Mouse (Mus musculus) heart, embryonic 10.5 days (tissue): ENCODE measurements at regions not wholly inside any gene's neighbourhood (a gene's known extent, or its start where the extent isn't known, plus 50 kb on each side); places are given as distances from the start of the nearest gene placed in this dataset.

Source experiments
- DNase-seq: peaks from one replicate; pipeline ENCODE4 v3.0.0-alpha.2; 2017; ENCODE audit warnings: low spot score
- H3K27ac ChIP-seq: fragments of 300-500 bp; sonication (generic); 2 replicates; pipeline ENCODE4 v1.5.1; 2016; ENCODE audit warnings: mild to moderate bottlenecking
- H3K27me3 ChIP-seq: fragments of 300-500 bp; sonication (generic); 2 replicates; pipeline ENCODE4 v1.6.1; 2016; ENCODE audit warnings: mild to moderate bottlenecking; ENCODE audit not compliant: poor library complexity, insufficient read depth, severe bottlenecking
- H3K36me3 ChIP-seq: fragments of 300-500 bp; sonication (generic); 2 replicates; pipeline ENCODE4 v1.6.1; 2016; ENCODE audit warnings: mild to moderate bottlenecking, moderate library complexity
- H3K4me1 ChIP-seq: fragments of 300-500 bp; sonication (generic); 2 replicates; pipeline ENCODE4 v1.6.1; 2016; ENCODE audit warnings: mild to moderate bottlenecking
- H3K4me3 ChIP-seq: fragments of 300-500 bp; sonication (generic); 2 replicates; pipeline ENCODE4 v1.5.1; 2016; ENCODE audit warnings: mild to moderate bottlenecking, moderate library complexity
- H3K9me3 ChIP-seq: fragments of 300-500 bp; sonication (generic); 2 replicates; pipeline ENCODE4 v1.6.1; 2016; ENCODE audit warnings: mild to moderate bottlenecking, moderate library complexity
- WGBS: fragments of 180-500 bp; shearing (Covaris S2); methylation state at CpG from one replicate; pipeline ENCODE4 v1.1.7; 2016; 5-methylcytosine and 5-hydroxymethylcytosine counted together

DNA sequence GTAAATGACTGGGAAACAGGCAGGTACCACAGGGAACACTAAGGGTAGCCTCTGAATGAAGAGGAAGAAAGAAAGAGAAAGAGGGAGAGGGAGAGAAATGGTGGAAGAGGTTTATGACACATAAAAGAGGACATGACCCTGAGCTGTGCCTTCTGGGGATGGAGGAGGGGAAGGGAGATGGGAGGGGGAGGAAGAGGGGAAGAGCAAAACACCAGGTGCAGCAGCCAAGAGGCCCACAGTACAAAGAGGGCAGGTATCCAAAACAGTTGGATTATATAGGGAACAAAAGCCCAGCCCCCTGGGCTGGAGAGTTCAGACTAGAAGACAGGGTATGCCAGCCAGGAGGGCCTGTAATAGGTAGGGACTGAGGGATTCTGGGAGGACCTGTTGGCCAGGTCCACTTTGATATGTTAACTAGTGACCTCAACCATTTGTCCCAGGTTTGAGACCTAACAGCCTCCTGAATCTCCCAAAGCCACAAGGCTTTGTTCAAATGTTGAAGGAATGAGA, 155.7 kb upstream of the Arid2 start:
- no peaks in the 10 kb centered on the region for H3K36me3 ChIP-seq

DNA sequence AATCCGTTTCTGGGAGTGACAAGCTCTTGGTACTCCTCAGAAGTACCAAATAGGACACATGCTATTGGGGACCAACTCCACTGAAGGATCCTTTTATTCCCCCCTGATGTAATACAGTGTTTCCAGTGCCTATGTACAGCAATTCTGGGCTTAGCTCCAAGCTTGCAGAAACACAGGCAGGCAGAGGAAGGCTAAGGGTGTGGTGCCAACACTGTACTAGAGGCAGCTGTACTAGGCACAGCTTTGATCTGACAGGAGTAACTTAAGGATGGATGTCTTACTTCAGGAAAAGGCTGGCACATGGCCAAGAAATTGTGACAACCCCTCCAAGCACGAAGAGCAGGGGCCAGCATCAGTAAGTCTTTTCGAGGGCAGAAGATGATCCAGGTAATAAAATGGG, 154.7 kb upstream of the Arid2 start:
- H3K27me3 ChIP-seq: no peaks in the 10 kb centered on the region
- H3K4me3 ChIP-seq: no peak overlapping the region
- no peak overlapping the region for H3K27ac ChIP-seq
- H3K36me3 ChIP-seq: no peaks in the 10 kb centered on the region
- no peaks in the 10 kb centered on the region for H3K9me3 ChIP-seq
- H3K4me1 ChIP-seq: peaks cover 30% of the 10 kb centered on the region
- DNase-seq: no peak
- WGBS: 67% methylated on average over 3 of the region's 3 CpGs

More for the DNA sequence above, 155.7 kb upstream of the Arid2 start:
- H3K4me3 ChIP-seq: no peak overlapping the region
- no peak overlapping the region for H3K27ac ChIP-seq
- no peaks in the 10 kb centered on the region for H3K27me3 ChIP-seq
- DNase-seq: no peak
- H3K9me3 ChIP-seq: no peaks in the 10 kb centered on the region
- peaks cover 30% of the 10 kb centered on the region for H3K4me1 ChIP-seq

DNA sequence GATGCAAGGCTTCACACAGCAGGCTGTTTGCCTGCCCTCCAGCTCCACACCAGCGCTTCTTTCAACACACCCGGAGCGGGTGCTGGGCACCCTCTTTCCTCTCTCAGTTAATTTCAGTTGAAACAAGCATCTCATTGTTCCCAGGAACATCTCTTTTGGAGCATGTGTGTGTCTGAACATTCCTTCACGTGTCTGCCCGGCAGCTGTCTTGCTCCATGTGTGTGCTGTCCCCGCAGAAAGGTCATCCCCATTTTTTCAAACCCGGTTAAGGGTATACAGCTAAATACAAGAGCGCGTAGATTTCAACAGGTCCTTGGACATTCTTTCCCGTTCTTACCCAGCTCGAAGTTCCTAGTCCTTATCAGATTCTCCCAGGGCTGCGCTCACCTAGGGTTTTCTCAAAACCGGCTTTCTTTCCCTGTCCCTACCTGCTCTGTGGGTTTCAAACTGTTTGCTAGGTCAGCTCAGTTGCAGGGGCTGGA, 152.0 kb upstream of the Arid2 start:
- H3K36me3 ChIP-seq: no peaks in the 10 kb centered on the region
- H3K9me3 ChIP-seq: no peaks in the 10 kb centered on the region
- no peaks in the 10 kb centered on the region for H3K27me3 ChIP-seq
- H3K4me3 ChIP-seq: peak overlapping the region; percentile 42
- peak overlapping the region; percentile 17; the same call in 1 of the 2 replicates for H3K27ac ChIP-seq
- 9% methylated on average over 13 of the region's 13 CpGs for WGBS
- DNase-seq: no peak
- peaks cover 39% of the 10 kb centered on the region for H3K4me1 ChIP-seq

DNA sequence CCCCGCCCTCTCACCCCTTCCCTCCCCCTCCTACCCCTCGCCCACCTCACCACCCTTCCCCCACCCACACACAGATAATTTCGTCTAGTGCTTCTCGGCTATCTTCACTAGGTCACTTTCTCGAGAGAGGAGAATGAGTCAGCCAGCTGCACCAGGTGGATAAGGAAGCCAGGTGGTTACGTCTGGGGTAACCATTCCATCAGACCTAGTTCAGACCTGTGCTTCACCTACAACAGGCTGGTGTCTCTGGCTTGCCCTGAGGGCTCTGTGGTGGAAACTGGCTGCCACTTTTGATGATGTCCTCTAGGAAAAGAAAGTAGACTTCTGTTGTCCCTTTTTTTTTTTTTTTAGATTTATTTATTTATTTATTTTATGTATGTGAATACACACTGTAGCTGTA, 151.5 kb upstream of the Arid2 start:
- DNase-seq: no peak
- no peaks in the 10 kb centered on the region for H3K36me3 ChIP-seq
- no peaks in the 10 kb centered on the region for H3K9me3 ChIP-seq
- no peaks in the 10 kb centered on the region for H3K27me3 ChIP-seq
- H3K4me1 ChIP-seq: peaks cover 35% of the 10 kb centered on the region
- peak overlapping the region; percentile 17; the same call in 1 of the 2 replicates for H3K27ac ChIP-seq
- H3K4me3 ChIP-seq: peak overlapping the region; percentile 42
- WGBS: 9% methylated on average over 6 of the region's 6 CpGs

DNA sequence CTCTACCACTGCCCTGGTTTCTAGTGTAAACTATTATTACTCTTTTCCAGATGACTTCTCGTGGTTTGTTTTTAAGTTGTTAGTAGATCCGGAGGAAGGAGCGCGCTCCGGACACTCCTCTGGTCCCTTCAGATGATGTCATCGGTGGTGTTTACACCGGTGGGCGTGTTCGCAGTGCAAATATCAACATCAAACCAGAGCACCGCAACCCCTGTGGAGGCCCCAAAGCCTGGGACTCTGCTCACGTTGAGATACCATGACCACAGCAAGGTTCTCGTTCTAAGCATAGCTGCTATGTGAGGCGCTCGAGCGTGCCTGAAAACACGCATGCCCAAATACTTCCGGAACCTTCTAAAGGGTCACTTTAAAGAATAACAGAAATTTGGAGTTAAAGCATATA, 149.8 kb upstream of the Arid2 start:
- Histone ChIP-seq H3K4me3 (no peak overlapping the region), H3K36me3 (no peaks in the 10 kb centered on the region), H3K4me1 (peaks cover 29% of the 10 kb centered on the region), H3K27me3 (no peaks in the 10 kb centered on the region), H3K9me3 (no peaks in the 10 kb centered on the region), H3K27ac (no peak overlapping the region)
- WGBS: 92% methylated on average over 17 of the region's 17 CpGs
- DNase-seq: no peak

DNA sequence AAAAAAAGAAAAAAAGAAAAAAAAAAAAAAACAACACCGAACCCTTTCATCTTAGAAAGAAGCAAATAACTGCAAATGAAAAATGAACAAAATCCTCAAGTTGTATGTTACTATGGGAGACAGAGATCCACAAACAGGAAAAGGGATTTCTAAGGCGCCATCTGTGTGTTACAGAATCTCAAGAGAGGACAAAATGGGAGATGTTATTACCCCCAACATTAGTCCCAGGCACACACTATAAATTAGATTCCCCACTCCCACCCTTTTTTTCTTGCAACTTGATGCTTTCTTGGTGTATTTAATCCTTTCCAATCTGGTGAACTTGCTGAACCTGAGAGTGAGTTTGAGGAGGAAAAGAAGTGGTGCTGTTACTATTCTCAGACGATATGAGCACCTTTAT, 149.4 kb upstream of the Arid2 start:
- WGBS: 92% methylated on average over 3 of the region's 3 CpGs
- Histone ChIP-seq H3K4me1 (peaks cover 26% of the 10 kb centered on the region), H3K27me3 (no peaks in the 10 kb centered on the region), H3K36me3 (no peaks in the 10 kb centered on the region), H3K9me3 (no peaks in the 10 kb centered on the region), H3K4me3 (no peak overlapping the region), H3K27ac (no peak overlapping the region)
- no peak for DNase-seq

DNA sequence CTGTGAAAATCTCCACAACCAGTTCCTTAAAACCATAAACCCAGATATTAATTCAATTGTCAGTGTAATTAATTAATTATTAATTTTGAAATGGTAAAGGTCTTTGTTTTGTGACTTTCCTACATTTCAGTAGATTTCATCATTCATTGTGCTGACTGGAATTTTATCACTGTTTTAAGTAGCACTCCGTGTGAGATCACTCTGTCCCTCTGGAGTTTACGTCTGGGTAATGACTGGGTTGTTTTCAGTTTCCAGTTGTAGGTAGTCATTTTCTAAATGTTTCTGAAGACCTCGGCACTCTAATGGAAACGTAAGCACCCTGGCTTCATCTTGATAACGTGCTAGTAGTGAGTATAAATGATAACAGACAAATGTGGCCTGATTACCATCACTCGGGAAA, 133.8 kb upstream of the Arid2 start:
- H3K27me3 ChIP-seq: no peaks in the 10 kb centered on the region
- 53% methylated on average over 6 of the region's 6 CpGs for WGBS
- no peak overlapping the region for H3K27ac ChIP-seq
- DNase-seq: no peak
- peaks cover 4% of the 10 kb centered on the region for H3K4me1 ChIP-seq
- no peaks in the 10 kb centered on the region for H3K9me3 ChIP-seq
- no peaks in the 10 kb centered on the region for H3K36me3 ChIP-seq
- no peak overlapping the region for H3K4me3 ChIP-seq

DNA sequence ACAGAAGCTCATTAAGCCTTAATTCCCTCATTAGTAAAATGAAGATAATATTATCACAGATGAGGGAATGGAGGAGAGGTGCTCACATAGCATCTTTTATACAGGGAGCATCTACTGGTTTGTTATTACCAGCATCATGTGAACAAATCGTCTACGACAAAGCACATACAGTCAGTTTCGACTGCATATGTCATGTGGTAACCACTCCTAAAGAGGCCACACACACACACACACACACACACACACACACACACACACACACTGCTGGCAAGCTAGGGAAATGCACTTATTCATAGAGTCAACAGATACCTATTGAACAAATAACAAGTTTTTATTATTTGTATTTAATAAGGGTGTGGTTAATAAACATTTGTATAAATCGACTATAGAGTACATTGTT, 129.0 kb upstream of the Arid2 start:
- no peak overlapping the region for H3K4me3 ChIP-seq
- no peaks in the 10 kb centered on the region for H3K4me1 ChIP-seq
- no peak overlapping the region for H3K27ac ChIP-seq
- no peaks in the 10 kb centered on the region for H3K27me3 ChIP-seq
- 89% methylated on average over 4 of the region's 4 CpGs for whole genome bisulfite sequencing
- DNase-seq: no peak
- no peaks in the 10 kb centered on the region for H3K9me3 ChIP-seq
- H3K36me3 ChIP-seq: 0 out of 2 replicates have a peak, but pooled peaks cover 2% of the 10 kb centered on the region

DNA sequence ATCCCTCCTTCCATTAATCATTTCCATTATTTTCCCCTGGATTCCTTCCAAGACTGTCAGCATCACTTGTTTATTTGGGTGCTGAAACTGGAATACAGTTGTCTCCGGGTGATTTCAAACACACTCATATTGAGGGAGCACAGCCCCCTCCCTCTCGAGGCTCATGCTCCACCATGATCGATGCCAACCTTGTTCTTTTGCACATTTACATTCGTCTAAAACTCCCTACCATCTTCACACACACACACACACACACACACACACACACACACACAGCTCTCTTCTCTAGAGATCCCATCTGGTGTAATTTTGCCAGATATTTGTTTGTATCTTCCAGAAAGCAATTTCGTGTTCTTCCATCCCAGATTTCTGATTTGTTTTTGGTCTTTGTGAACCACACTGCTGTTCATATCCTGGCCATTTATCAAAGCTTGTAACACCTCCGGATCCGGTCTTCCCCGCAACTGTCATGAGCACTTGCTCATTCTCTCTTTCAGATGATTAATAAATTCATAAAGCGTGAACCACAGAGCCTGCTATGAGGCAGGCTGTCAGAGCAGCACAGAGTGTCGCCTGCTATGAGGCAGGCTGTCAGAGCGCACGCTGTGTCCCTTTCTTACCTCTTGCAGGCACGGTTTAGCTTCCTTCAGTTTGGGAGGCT, 122.4 kb upstream of the Arid2 start:
- 68% methylated on average over 13 of the region's 13 CpGs for WGBS
- no peak overlapping the region for H3K4me3 ChIP-seq
- H3K27me3 ChIP-seq: no peaks in the 10 kb centered on the region; the same call in 1 of the 2 replicates
- H3K9me3 ChIP-seq: no peaks in the 10 kb centered on the region
- H3K36me3 ChIP-seq: 0 out of 2 replicates have a peak, but pooled peaks cover 2% of the 10 kb centered on the region
- H3K4me1 ChIP-seq: peaks cover 4% of the 10 kb centered on the region
- DNase-seq: no peak
- no peak overlapping the region for H3K27ac ChIP-seq

DNA sequence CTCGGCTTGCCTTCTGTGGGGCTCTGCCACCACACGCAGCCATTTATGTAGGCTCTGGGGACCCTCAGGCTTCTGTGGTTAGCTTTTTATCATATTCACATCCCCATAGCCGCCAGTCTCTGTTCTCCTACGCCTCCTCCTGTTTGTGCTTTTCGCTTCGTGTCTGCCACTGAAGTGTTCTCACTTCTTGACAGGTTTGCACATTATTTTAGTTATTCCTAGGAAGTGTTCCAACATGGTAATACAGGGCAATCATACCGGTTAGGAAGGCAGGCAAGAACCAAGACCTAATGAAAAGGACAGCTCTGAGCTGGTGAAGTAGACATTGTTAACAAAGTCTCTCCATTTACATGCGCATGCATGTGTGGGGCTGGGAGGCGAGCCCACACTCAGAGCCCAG, 120.1 kb upstream of the Arid2 start:
- no peaks in the 10 kb centered on the region for H3K36me3 ChIP-seq
- DNase-seq: no peak
- no peaks in the 10 kb centered on the region; the same call in 1 of the 2 replicates for H3K27me3 ChIP-seq
- H3K27ac ChIP-seq: no peak overlapping the region
- peaks cover 13% of the 10 kb centered on the region for H3K4me1 ChIP-seq
- H3K9me3 ChIP-seq: no peaks in the 10 kb centered on the region
- 81% methylated on average over 9 of the region's 9 CpGs for WGBS
- H3K4me3 ChIP-seq: no peak overlapping the region

DNA sequence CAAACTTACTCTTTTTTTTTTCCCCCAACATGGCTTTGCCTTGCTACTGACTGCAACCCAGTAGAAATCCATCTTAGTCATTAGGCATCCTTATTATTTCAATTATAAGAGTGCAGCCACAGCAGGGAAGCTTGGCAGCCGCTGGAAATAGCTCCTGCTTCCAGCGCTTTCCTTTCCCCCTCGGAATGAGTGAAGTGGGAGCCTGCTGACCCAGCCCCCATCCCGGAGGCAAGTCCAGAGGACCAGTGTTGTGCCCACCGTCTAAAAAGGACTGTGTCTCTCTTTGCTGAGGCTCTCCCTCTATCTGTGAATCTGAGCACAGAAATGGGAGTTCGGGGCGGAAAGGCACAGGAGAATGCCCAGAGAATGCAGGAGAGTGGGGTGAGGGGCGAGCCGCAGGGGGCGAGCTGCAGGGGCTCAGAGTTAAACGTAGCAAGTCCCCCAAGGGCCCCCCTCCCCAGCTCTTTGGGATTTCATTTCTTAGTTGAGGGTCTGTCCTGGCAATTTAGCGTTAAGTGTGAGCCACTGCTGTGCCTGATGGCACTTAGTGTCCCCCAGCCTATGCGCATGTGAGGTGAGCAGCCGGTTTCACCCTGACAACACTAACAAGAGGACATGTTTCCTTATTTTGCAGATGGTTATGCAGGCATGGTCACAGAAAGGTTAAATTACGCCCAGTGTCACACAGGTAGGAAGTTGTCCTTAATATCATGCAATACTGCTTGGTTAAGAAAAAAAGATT, 117.4 kb upstream of the Arid2 start:
- DNase-seq: no peak
- Histone ChIP-seq H3K36me3 (no peaks in the 10 kb centered on the region), H3K27me3 (no peaks in the 10 kb centered on the region; the same call in 1 of the 2 replicates), H3K4me1 (peaks cover 13% of the 10 kb centered on the region), H3K4me3 (peak overlapping the region; percentile 53), H3K9me3 (no peaks in the 10 kb centered on the region), H3K27ac (peak overlapping the region; percentile 65)
- WGBS: 12% methylated on average over 15 of the region's 15 CpGs

DNA sequence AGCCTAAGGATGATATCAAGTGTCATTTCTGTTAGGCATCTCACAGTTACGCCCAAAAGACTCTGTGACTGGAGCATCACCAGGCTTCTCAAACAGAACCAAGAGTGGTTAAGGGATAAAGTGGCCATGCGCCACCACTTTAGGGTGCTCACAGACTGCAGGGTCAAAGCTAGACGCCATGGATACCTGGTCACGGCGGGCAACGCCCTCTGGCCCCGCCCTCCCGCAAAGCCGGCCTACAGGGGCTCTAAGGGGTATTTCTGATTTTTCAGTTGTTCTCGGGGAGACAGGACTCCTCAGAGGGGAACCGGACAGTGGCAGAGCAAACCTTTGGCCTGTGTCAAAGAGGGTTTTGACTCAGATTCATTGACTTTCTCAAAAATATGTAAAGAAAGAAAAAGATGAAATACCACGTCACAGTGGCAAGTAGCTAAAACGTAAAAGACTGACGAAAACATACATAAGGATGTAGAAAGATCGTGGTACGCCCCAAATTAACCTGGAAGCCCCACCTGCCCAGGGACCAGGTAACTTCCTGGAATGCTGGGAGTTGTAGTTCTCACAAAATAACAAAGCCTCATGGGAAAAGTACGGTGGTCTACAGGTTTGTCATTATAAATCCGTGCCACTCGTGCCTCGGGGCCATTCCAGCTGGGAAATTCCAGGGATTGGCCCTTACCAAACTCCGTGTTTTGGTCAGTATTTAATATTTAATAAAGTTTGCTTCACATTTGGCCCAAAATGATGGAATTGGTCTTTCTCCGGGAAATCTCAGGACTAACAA, 116.1 kb upstream of the Arid2 start:
- no peak for DNase-seq
- no peak overlapping the region for H3K27ac ChIP-seq
- peaks cover 13% of the 10 kb centered on the region for H3K4me1 ChIP-seq
- WGBS: 8% methylated on average over 22 of the region's 22 CpGs
- no peaks in the 10 kb centered on the region for H3K9me3 ChIP-seq
- no peaks in the 10 kb centered on the region; the same call in 1 of the 2 replicates for H3K27me3 ChIP-seq
- H3K36me3 ChIP-seq: no peaks in the 10 kb centered on the region
- peak overlapping the region; percentile 51 for H3K4me3 ChIP-seq

DNA sequence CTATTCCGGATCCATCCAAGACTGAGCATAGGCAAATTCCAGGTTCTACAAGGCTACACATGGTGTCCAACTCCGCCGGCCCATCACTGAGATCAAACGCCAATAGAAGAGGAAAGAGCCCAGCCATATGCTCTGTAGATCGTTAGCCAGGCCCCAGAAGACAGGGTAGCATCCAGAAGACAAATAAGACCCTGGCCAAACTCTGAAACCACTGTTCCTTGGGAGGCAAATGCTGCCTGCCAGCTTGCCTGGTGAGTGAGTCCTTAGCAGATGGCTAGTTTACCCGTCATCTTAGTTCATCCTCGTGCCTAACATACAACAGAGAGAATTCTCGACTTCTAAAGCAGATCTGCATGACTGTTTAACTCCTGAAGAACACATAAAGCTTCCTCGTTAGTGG, 109.4 kb upstream of the Arid2 start:
- Histone ChIP-seq H3K4me1 (peaks cover 4% of the 10 kb centered on the region; the same call in 1 of the 2 replicates), H3K9me3 (no peaks in the 10 kb centered on the region), H3K4me3 (no peak overlapping the region), H3K36me3 (no peaks in the 10 kb centered on the region), H3K27ac (no peak overlapping the region), H3K27me3 (no peaks in the 10 kb centered on the region)
- no peak for DNase-seq
- WGBS: 82% methylated on average over 9 of the region's 9 CpGs
